Mouse (Mus musculus): ENCODE results near the gene Zfp760.
A peak's percentile ranks its signal among the peaks of the same experiment; 100 is the strongest.
"Not testable (repeated sequence)": the region's sequence is repeated elsewhere in the genome, so short reads cannot be mapped to it uniquely, and the experiment has no call there.

Zfp760 gene

DNA sequence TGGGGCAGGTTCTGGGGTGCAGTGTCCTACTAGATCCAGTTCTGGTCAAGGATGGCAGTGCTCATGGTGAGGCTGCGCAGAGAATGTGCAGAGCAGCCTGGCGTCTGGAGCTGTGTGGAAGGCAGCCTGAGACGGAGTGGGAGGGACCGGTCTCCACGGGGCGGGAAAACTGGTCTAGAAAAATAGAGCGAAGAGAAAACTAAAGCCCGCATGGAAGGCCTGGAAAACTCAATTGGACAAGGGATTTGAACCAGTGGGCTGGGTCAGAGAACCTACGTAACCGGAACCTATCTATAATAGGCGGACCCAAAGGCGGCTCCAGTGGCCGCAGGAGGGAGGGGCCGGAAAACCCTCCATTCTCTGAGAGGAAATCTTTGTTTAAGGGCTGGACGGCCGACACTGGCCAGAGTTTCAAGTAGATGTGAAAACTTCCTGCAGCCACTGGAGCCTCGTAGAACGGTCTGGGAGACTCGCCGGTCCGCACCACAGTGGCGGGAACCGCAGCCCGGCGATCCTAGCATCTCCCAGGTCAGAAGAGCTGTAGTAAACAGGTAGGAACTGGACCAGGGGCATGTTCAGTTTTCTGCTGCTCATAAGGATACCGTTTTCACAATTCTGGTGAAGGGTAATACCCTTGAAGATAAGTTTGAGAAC is at the start of gene Zfp760:
Gene Zfp760, plus strand, starts transcription at position 399 of the 654 bp plus-strand sequence.
- ATAC-seq (ENCODE audit: insufficient number of reproducible peaks, low FRiP score, low TSS enrichment), result peak; percentile 99

DNA sequence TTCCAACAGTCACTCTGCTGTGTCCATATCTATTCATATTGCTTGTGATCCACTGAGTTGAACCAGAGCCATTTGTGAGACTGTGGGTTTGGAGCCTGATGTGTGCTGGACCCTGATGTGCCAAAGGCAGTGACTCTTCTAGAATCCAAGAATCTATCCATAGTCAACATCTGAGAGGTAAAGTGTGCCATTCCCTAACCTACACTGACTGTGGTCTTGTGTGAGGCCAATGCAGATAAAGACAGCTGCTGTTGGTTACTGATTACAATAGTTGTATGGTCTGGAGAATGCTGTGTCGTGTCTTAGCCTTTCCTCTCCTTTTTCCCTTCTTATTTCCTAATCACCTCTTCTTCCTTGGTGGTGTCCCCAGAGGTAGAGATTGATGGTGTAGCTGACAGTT is 28.7 kb upstream of the Zfp760 start:
- not testable (repeated sequence) for ATAC-seq (ENCODE audit: insufficient number of reproducible peaks, low FRiP score, low TSS enrichment)

DNA sequence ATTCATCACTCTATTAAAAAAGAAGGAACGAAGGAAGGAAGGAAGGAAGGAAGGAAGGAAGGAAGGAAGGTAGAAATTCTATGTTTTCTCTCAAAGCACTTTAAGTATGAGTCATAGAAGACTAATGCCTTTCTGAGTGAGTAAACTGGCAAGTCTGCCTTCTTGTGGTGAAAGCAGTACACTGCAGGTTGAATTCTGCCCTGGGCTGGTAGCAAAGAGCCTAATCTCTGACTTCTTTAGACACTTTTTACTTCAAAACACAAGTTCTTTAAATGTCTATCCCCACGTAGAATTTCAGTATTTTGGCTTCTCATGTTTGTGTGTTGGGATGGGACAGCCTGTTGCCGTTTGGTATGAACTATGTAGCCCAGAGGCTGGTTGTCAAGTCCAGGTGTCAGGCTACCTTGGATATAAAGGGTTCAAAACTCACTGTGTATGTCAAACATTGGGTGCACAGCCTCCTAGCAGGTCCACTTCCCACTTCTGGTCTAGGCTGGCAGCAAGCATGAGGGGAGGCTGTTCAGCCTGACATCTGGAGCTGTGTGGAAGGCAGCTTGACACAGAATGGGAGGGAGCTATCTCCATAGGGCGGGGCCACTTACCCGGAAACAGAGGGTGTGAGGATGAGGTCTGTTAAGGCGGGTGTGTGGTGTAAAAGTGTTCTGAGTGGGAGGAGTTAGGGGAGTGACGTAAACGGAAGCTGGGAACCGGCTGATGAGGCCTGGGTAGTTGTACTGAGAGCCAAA is 28.1 kb upstream of the Zfp760 start:
- ATAC-seq (ENCODE audit: insufficient number of reproducible peaks, low FRiP score, low TSS enrichment), result peak; percentile 96

DNA sequence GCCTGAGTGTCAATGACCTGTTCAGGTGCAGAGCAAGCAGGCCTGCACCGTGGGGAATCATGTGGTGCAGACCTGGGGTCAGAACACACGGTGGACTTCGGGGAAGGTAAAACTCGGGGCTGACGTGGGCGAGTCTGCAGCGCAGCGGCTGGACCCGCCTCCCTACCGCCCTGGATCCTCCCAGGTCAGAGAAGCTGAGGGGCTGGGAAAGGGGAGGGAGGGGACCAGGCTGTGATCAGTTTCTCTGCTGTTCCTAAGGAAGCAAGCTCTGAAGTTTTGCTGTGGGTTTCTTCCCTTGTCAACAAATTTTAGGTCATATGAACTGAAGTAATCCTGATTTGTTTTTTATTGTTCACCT is 27.5 kb upstream of the Zfp760 start:
- peak; percentile 80 for ATAC-seq (ENCODE audit: insufficient number of reproducible peaks, low FRiP score, low TSS enrichment)

DNA sequence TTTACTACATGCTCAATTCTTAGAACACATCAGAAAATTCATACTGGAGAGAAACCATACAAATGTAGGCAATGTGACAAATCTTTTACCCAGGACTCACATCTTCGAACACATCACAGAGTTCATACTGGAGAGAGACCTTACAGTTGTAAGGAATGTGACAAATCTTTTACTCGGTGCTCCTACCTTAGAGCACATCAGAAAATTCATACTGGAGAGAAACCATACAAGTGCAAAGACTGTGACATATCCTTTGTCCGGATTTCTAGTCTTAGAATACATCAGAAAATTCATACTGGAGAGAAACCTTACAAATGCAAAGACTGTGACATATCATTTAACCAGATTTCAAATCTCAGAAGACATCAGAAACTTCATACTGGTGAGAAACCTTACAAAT is 16.0 kb upstream of the Zfp760 start, which contains the start of gene Gm10226:
Gene Gm10226, plus strand, starts transcription at position 301 of the 400 bp plus-strand sequence.
- no peak for ATAC-seq (ENCODE audit: insufficient number of reproducible peaks, low FRiP score, low TSS enrichment)

DNA sequence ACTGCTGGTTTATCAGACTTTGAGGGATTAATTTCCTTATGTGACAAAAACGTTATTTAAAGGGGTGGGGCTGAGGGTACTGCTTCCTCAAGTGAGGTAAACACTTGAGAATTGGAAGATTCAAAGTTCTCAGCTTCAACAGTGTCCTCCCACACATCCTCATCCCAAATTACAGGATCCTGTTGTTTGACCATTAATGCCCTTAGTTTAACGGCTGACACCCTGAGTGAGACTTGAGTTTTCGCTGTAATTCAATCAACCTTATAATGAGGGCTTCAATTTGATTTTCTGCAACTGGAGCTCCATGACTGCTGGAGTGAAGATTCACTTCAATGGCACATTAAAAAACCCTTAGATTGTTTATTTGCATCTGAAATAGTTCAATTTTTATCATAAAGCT is 14.2 kb upstream of the Zfp760 start:
- no peak for ATAC-seq (ENCODE audit: insufficient number of reproducible peaks, low FRiP score, low TSS enrichment)

DNA sequence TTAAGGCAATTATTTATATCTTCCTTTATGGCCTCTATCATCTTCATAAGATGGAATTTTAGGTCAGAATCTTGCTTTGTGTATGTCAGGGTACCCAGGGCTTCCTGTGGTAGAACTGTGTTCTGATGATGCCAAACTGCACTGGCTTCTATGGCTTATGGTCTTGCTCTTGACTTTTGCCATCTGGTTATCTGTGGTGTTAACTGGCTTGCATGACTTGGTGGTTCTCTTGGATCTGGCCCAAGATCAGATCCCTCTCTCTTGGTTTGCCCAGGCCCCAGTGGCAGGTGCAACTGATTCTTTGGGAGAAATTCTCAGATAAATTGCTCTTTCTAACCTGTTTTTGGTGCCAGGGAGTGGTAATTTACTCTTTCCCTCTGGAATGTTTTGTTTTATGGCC is 11.5 kb upstream of the Zfp760 start:
- ATAC-seq (ENCODE audit: insufficient number of reproducible peaks, low FRiP score, low TSS enrichment), result no peak

DNA sequence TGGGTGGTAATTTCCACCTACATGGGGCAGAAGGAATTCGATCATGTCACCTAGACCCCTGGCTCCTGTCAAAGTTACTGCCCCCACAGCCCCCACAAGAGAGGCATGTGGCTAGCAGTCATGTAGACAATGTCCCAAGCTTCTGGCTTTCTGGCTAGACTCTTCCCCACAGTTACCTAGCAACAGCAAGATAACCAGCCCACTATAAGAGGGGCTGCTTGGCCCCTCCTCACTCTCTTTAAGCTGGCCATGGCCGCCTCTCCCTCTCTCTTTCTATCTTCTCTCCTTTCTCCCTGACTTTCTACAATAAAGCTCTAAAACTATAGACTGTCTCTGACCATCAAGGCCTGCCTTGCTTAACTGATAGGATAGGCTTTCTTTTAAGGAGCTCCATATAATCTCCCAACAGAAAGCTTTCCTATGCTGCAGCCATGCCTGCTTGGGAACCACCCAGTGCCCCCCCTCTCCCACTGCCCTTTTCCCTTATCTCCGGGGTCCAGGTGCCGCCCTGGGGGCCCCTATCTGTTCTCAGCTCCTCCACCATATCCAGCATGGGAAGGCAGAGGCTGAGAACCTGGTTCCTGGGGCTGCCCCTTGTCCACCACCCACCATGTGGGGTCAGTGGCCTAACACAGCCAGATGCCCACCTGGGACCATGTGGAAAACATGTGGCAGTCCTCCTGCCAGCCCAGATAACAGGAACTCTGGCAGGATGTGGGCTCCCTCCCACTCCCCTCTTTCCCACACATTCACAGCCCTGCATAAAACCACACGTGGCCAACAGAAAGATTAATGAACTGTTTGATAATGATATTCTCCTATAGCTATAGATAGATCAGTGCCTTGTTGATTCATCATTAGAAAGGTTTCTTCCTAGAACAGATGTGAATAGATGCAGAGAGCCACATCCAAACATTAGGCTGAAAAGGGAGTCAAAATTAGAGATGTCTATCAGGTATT is 5.0 kb upstream of the Zfp760 start:
- ATAC-seq (ENCODE audit: insufficient number of reproducible peaks, low FRiP score, low TSS enrichment), result no peak

DNA sequence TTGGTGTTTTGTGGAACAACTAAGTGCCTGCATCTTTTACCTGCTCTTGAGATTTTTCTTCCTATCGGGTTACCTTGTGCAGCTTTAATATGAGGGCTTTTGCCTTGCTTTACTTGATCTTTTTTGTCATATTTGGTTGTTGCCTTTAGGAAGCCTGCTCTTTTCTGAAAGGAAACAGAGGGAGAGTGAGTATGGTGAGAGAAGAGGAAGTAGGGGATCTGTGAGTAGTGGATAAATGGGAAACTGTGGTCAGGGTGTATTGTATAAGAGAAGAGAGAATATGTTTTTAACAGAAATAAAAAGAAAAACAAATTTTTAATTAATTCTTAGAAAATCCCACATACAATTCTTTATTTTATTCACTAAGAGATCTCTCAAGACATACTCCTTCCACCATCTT is 4.1 kb upstream of the Zfp760 start:
- no peak for ATAC-seq (ENCODE audit: insufficient number of reproducible peaks, low FRiP score, low TSS enrichment)

DNA sequence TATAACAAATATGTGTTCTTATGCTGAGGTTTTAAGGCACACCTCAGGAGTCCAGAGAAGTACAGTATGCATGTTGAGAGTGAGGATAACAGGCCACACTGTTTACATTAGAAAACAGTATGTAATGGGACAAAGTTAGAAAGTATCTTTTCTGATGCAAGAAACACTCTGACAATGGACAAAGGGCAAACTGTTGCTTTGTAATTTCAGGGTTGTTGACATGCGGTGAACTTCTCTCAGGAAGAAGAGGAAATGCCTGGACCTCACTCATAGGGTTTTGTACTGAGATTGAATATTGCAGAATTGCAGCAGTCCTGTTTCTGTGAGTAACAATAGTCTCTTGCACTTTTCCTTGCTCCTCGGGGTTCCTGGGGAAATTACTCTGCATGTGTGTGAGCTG is 860 bp downstream of the Zfp760 start:
- no peak for ATAC-seq (ENCODE audit: insufficient number of reproducible peaks, low FRiP score, low TSS enrichment)

DNA sequence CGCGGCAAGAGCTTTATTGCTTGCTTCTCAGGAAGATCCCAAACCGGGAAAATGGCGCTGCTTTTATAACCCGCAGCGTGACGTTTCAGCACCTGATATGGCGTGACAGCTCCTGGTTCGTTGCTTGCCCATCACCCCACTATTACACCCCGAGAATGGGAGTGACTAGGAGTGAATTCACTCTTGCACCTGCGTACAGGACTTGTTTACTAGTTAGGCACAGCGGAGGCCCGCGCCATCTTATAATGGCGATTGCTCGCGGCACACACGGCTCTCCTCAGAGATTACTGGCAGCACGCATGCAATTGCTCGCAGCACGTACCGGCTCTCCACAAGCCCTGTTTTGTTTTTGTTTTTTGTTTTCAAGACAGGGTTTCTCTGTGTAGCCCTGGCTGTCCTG is 23.0 kb downstream of the Zfp760 start, which contains the start of gene Zfp229:
Gene Zfp229, plus strand, starts transcription at position 301 of the 400 bp plus-strand sequence.
- not testable (repeated sequence) for ATAC-seq (ENCODE audit: insufficient number of reproducible peaks, low FRiP score, low TSS enrichment)

DNA sequence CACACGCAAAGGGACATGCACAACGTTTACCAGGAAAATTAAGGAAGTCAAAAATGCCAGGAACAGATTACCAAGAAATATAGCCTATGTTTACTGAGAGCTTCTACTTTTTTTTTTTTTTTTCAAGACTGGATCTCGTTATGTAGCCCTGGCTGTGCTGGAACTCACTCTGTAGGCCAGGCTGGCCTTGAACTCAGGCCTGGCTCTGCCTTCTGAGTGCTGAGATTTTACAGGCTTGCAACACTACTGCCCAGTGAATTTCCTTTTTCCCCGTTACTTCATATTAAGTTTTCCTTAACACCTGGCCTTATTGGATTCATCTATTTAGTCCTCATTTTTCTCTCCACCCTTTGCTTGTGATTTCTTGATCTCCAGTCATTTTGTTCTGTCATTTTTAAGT is 25.5 kb downstream of the Zfp760 start:
- ATAC-seq (ENCODE audit: insufficient number of reproducible peaks, low FRiP score, low TSS enrichment), result no peak

DNA sequence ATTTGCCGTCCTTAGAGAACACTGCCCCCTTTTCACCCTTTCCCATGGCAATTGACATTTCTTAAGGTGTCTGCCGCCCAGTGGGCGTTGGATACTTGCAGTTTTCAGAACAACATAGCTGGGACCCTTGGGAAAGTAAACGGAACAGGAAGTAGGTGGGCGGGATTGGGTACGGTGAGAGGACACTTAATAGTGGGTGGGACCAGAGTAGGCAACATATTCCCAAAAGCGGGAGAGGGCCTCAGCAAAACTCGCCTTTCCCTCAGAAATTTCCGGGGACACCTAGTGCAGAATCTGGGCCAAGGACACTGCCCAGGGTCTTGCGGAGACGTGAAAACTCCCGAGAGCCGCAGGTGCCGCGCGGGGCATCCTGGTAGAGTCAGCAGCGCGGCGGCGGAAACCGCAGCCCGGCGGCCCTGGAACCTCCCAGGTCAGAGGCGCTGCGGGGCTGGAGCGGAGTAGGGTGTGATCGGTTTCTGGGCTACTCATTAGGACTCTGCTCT is 26.0 kb downstream of the Zfp760 start:
- peak; percentile 92 for ATAC-seq (ENCODE audit: insufficient number of reproducible peaks, low FRiP score, low TSS enrichment)

DNA sequence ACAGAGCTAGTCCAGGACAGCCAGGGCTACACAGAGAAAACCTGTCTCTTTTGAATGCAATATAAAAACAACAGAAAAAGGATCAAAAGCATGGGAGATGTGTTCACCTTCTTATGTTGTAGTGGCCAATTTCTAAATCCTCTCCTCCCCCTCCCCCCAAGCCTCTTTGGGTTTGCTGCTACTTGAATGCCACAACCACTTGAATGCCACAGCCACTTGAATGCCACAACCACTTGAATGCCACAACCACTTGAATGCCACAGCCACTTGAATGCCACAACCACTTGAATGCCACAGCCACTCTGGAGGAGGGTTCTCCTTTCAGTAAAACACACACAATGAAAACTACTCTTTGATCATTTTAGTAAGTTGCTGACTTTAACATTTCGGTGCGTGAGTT is 45.2 kb downstream of the Zfp760 start:
- no peak for ATAC-seq (ENCODE audit: insufficient number of reproducible peaks, low FRiP score, low TSS enrichment)

DNA sequence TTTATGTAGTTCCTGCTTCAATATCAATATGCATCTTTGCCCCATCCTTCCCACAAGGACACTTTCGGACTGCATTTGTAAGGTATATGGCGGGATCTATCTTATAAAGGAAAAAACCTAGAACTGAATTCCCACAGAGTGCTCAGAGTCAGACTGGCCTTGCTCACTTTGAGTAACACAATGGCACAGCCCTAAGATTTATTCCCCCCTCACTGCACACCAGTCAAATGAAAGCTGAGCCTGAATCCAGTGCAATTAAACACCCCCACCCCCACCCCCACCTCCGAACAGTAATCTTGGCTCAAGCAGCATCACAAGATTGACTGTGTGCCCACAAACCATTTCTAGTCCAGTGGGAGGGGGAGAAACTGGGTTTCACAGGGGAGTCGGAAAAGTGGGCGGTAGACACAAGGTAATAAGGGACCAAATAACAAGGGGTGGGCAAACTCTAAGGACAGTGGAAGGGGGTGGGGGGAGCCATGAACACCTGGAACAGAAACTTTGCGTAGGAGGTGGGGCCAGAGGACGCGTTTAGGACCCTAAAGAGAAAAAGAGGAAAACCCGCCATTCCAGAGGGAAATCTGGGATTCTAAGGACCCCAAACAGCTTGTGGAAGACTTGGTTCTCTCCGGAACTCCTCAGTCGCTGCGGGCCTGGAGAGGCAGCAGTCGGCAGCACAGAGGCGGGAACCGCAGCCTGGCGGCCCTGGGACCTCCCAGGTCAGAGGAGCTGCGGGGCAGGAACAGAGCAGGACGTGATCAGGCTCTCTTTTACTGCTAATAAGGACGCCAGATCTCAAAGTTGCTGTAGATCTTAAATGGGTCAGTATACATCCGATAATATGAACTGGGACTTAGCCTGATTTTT is 46.0 kb downstream of the Zfp760 start:
- no peak for ATAC-seq (ENCODE audit: insufficient number of reproducible peaks, low FRiP score, low TSS enrichment)

DNA sequence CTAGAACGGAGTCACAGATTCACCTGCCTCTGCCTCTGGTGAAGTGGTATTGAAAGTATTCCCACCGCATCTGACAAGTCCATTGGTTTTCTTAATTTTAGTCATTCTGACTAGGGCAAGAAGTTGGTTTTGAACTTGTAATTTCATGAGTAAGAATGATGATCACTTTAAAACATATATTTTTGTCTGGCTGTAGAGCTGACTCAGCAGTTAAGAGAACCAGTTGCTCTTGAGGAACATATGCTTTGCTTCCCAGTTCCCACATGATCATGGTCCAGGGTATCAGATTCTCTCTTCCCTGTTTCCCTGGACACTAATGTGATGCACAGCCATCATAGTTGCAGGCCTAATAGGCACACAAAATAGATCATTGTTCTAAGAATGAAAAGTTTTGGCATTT is 62.8 kb downstream of the Zfp760 start:
- no peak for ATAC-seq (ENCODE audit: insufficient number of reproducible peaks, low FRiP score, low TSS enrichment)

Measured in cerebellum, adult (tissue).